ENCODE assay signal across 22 mouse cellular contexts in the genomic region with DNA sequence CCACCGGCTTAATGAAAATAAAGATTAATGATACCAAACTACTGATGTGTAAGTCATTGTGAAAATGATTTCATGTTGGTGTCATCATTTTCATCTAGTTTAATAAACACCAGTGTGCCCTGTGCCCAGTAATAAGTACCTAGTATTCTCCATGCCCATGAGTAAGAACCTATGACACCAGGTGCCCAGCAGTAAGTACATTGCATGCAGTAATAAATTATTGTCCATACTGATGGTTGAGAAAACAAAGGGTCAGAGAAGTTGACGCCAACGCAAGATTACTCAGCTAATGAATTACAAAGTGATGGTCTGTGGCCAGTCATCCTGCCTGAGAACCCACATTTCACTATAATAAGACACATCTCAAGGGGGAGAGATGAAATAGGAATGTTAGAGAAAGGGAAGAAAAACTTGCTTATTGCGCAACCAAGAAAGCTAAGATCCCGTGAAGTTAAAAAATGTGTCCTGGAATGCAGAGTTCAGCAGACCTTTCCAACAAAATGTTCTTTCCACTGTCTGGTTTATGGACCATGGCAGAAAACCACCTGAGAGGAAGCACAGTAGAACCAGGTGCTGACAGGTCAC.
DNase-seq lines count a peak whose midpoint lies in the region; ATAC-seq and TF ChIP-seq lines count a peak whose summit lies in the region.
"Had no signal": no experiment of that assay in that cellular context is flagged by ENCODE, and none has a peak within 500 bp of the region (broad histone marks: within the 10 kb centered on the region; RNA-seq: fewer than 3 reads in every experiment).

No protein-coding gene starts in this region.

- WGBS in kidney, postnatal 0 days: 25% methylated on average over 5 of the region's 5 CpGs

- H3K36me3 ChIP-seq in kidney, postnatal 0 days (ENCODE audit: insufficient read depth, low read length): no peaks in the 10 kb centered on the region
- H3K36me3 ChIP-seq in myocyte (ENCODE audit: control insufficient read depth, insufficient read depth): no peaks in the 10 kb centered on the region
- H3K36me3 ChIP-seq: embryonic facial prominence, embryonic 13.5 days; heart, embryonic 13.5 days; hindbrain, embryonic 12.5 days had no signal

- H3K9me3 ChIP-seq in kidney, postnatal 0 days (replicated peaks; ENCODE audit: low read length): no peaks in the 10 kb centered on the region
- H3K9me3 ChIP-seq: embryonic facial prominence, embryonic 13.5 days; forebrain, embryonic 13.5 days; heart, embryonic 13.5 days; hindbrain, embryonic 12.5 days had no signal

- no peak for TF ChIP-seq CTCF in kidney, postnatal 0 days (IDR thresholded peaks at IDR 0.05; ENCODE audit: low read depth)

- H3K79me2 ChIP-seq in myocyte (ENCODE audit: control insufficient read depth, insufficient read depth): no peaks in the 10 kb centered on the region

- peak; percentile 57 for ATAC-seq in kidney, postnatal 0 days (replicated peaks; ENCODE audit: low FRiP score, low read depth)
- ATAC-seq: forebrain, embryonic 13.5 days; forebrain, postnatal 0 days; hindbrain, embryonic 16.5 days had no signal

- no peak overlapping the region for H3K4me3 ChIP-seq in kidney, postnatal 0 days (replicated peaks; ENCODE audit: low read depth, low read length)
- H3K4me3 ChIP-seq in myocyte: no peak overlapping the region
- H3K4me3 ChIP-seq: embryonic facial prominence, embryonic 13.5 days; forebrain, embryonic 13.5 days; heart, embryonic 13.5 days; hindbrain, embryonic 12.5 days had no signal

- peak; percentile 5 for DNase-seq in kidney, adult 11 months
- no peak for DNase-seq in kidney, postnatal 4 days
- peak; percentile 59 for DNase-seq in kidney, postnatal 0 days (ENCODE audit: low spot score)
- no peak for DNase-seq in kidney, postnatal 25 days
- DNase-seq in Muller cell, postnatal 12 days (ENCODE audit: inconsistent ontology term): peak; percentile 28
- DNase-seq in cerebellum, adult 18-20 months: no peak
- DNase-seq in gastrocnemius, postnatal 4 days (ENCODE audit: low spot score in 2 of 2): no peak
- DNase-seq: adrenal gland, postnatal 10 days; cerebellum, adult 11 months; cerebellum, adult 9-10 months; cerebellum, postnatal 25 days; forebrain, postnatal 0 days; gastrocnemius, postnatal 25 days; heart, adult 11 months; heart, postnatal 36 days had no signal

- no peak overlapping the region for H3ac ChIP-seq in myocyte (ENCODE audit: control insufficient read depth, insufficient read length)

- no peak overlapping the region for H3K4me2 ChIP-seq in kidney, postnatal 0 days (ENCODE audit: low read length)
- H3K4me2 ChIP-seq in myocyte (ENCODE audit: low read depth): peak overlapping the region; percentile 32
- H3K4me2 ChIP-seq: embryonic facial prominence, embryonic 13.5 days; forebrain, embryonic 13.5 days; heart, embryonic 13.5 days; hindbrain, embryonic 12.5 days had no signal

- H3K4me1 ChIP-seq in kidney, postnatal 0 days (replicated peaks; ENCODE audit: insufficient read depth, low read length): peaks cover 11% of the 10 kb centered on the region
- H3K4me1 ChIP-seq: forebrain, embryonic 13.5 days had no signal

- H3K27ac ChIP-seq in kidney, postnatal 0 days: no peak overlapping the region
- H3K27ac ChIP-seq: embryonic facial prominence, embryonic 13.5 days; forebrain, embryonic 13.5 days; heart, embryonic 13.5 days; hindbrain, embryonic 12.5 days had no signal

- no peaks in the 10 kb centered on the region for H3K27me3 ChIP-seq in kidney, postnatal 0 days (ENCODE audit: insufficient read depth, low read length)
- H3K27me3 ChIP-seq in myocyte (ENCODE audit: control insufficient read depth, insufficient read depth, insufficient read length): no peaks in the 10 kb centered on the region
- H3K27me3 ChIP-seq: CH12.LX; embryonic facial prominence, embryonic 13.5 days; forebrain, embryonic 13.5 days; hindbrain, embryonic 12.5 days had no signal

- TF ChIP-seq POLR2A in myocyte (IDR thresholded peaks at IDR 0.05; ENCODE audit: insufficient read length, low read depth): no peak

- no peak overlapping the region for H3K9ac ChIP-seq in kidney, postnatal 0 days (ENCODE audit: low read depth, low read length)
- H3K9ac ChIP-seq: embryonic facial prominence, embryonic 13.5 days; forebrain, embryonic 13.5 days; forebrain, postnatal 0 days; heart, embryonic 13.5 days; hindbrain, embryonic 12.5 days had no signal

TF ChIP-seq in myocyte, 11 proteins besides CTCF, POLR2A, EP300 and RAD21:
- TF ChIP-seq REST (IDR thresholded peaks at IDR 0.05; ENCODE audit: insufficient read depth, insufficient read length) (no peak), CEBPB (IDR thresholded peaks at IDR 0.05; ENCODE audit: insufficient read depth, poor library complexity, severe bottlenecking) (peak; percentile 99), SRF (IDR thresholded peaks at IDR 0.05; ENCODE audit: control insufficient read depth, insufficient read length, low read depth) (no peak)

Comparison
In these comparisons a context has a peak if more than half of its experiments do, and no peak if none do; other contexts are left out.
1. DNase-seq: peak in kidney, adult 11 months (single experiment), kidney, postnatal 0 days (single experiment) and Muller cell, postnatal 12 days (single experiment); none in kidney, postnatal 4 days (0 of 2), kidney, postnatal 25 days (0 of 2), cerebellum, adult 18-20 months (0 of 2) and gastrocnemius, postnatal 4 days (0 of 2).